Mouse (Mus musculus): ENCODE data around the gene Fat3. TPM values are rescaled to one million over a fixed set of nuclear protein-coding genes. Genes with fewer than 3 reads are reported as not detected.

The Fat3 gene
- polyA plus RNA-seq, 1 experiment = 0.51 TPM

DNA sequence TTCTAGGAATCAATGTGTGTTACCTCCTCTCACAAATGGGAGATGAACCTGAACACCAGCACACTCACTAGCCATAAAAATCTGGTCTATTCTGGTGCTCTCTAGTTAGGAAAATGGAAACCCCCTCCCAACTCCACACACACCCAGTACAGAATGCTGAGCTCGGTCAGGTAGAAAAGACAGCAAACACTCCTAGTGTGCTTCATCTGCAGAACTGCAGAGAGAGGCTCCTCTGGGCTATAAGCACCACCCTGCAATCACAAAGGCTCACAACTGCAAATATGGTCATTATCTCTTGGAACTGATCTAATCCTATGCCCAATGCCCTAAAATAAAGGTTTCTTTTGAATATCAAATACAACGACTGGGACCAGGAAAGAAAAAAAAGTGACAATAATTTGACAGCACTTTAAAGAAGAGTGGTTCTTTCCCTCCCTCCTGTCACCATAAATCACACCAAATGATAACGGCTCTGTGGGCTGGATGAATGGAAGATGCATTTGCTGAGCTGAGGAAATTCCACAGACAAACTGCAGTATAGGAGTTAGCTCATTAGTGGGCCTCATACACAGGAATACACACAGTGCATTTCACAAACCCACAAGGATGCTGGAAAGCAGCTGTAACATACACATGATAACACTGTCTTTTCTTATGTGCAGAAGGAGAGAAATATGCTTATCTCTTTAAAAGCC lies 170.6 kb downstream of the Fat3 start:
- no peak for DNase-seq

DNA sequence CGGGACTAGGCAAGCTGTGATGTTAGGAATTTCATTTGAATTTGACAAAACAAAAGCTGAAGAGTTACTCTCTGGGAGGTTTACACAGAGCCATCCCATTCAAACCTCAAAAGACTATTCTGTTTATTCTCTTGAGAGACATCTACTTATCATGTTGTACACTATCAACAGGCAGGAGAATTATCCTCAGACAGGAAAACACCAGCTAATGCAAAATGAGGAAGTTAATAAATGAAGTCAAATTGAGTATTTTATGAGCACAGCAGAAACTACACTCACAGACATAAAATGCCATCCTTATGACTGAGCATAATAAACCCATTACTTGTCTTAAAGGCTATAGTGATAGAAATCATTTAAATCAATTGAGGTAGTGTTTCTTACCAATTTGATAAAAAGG lies 182.1 kb downstream of the Fat3 start:
- Histone ChIP-seq H3K4me1 (replicated peaks; ENCODE audit: control insufficient read depth, insufficient read depth, low read length) (no peaks in the 10 kb centered on the region), H3K27ac (ENCODE audit: control insufficient read depth, insufficient read depth, low read length) (no peak overlapping the region), H3K27me3 (ENCODE audit: control insufficient read depth, insufficient read depth, low read length) (no peaks in the 10 kb centered on the region), H3K36me3 (ENCODE audit: control insufficient read depth, insufficient read depth, low read length) (no peaks in the 10 kb centered on the region), H3K4me3 (ENCODE audit: control insufficient read depth, insufficient read depth, low read length) (no peak overlapping the region)
- no peak for DNase-seq
- no peak for TF ChIP-seq CTCF (IDR thresholded peaks at IDR 0.05; ENCODE audit: borderline replicate concordance, control insufficient read depth, extremely low read depth, insufficient read depth, low read length, poor library complexity)
- no peak for TF ChIP-seq POLR2A (IDR thresholded peaks at IDR 0.05; ENCODE audit: control insufficient read depth, extremely low read depth, insufficient read depth, low read length, poor library complexity)
- WGBS = 79% methylated on average over 1 of the region's 1 CpGs

More for the DNA sequence above, 170.6 kb downstream of the Fat3 start:
- Histone ChIP-seq H3K4me3 (ENCODE audit: control insufficient read depth, insufficient read depth, low read length) (no peak overlapping the region), H3K4me1 (replicated peaks; ENCODE audit: control insufficient read depth, insufficient read depth, low read length) (no peaks in the 10 kb centered on the region), H3K27ac (ENCODE audit: control insufficient read depth, insufficient read depth, low read length) (no peak overlapping the region), H3K27me3 (ENCODE audit: control insufficient read depth, insufficient read depth, low read length) (no peaks in the 10 kb centered on the region), H3K36me3 (ENCODE audit: control insufficient read depth, insufficient read depth, low read length) (no peaks in the 10 kb centered on the region)
- TF ChIP-seq POLR2A (IDR thresholded peaks at IDR 0.05; ENCODE audit: control insufficient read depth, extremely low read depth, insufficient read depth, low read length, poor library complexity) (no peak), CTCF (IDR thresholded peaks at IDR 0.05; ENCODE audit: borderline replicate concordance, control insufficient read depth, extremely low read depth, insufficient read depth, low read length, poor library complexity) (no peak)
- WGBS = 69% methylated on average over 3 of the region's 3 CpGs

DNA sequence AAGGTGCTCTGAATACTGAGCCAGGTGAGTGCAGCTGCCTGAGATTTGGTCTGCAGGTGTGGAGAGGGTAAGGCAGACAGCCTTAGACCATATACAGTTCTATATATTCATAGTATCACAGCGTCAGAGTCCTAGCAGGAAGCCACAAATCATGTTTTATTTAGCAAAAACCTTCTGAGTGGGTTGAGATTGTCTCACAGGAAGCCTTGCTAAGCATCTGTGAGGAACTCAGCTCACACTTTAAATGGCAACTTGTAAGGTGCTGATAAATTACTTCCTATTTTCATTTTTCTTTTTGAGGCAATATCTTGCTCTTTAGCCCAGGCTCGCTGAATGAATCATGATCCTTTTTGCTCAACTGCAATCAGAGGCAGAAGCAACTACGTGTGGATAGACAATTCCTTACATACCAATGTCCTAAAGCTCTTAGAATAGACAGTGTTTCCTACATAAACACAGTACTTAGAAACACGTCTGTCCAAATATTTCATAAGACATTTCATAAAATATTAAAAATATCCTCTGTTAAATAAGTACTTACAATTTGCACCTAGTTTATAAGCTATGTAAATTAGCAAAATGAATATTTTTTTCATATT lies 188.4 kb downstream of the Fat3 start:
- TF ChIP-seq POLR2A (IDR thresholded peaks at IDR 0.05; ENCODE audit: control insufficient read depth, extremely low read depth, insufficient read depth, low read length, poor library complexity) (no peak), CTCF (IDR thresholded peaks at IDR 0.05; ENCODE audit: borderline replicate concordance, control insufficient read depth, extremely low read depth, insufficient read depth, low read length, poor library complexity) (no peak)
- DNase-seq = no peak
- Histone ChIP-seq H3K27ac (ENCODE audit: control insufficient read depth, insufficient read depth, low read length) (no peak overlapping the region), H3K4me3 (ENCODE audit: control insufficient read depth, insufficient read depth, low read length) (no peak overlapping the region), H3K36me3 (ENCODE audit: control insufficient read depth, insufficient read depth, low read length) (no peaks in the 10 kb centered on the region), H3K27me3 (ENCODE audit: control insufficient read depth, insufficient read depth, low read length) (no peaks in the 10 kb centered on the region), H3K4me1 (replicated peaks; ENCODE audit: control insufficient read depth, insufficient read depth, low read length) (no peaks in the 10 kb centered on the region)
- WGBS = 15% methylated on average over 4 of the region's 4 CpGs

DNA sequence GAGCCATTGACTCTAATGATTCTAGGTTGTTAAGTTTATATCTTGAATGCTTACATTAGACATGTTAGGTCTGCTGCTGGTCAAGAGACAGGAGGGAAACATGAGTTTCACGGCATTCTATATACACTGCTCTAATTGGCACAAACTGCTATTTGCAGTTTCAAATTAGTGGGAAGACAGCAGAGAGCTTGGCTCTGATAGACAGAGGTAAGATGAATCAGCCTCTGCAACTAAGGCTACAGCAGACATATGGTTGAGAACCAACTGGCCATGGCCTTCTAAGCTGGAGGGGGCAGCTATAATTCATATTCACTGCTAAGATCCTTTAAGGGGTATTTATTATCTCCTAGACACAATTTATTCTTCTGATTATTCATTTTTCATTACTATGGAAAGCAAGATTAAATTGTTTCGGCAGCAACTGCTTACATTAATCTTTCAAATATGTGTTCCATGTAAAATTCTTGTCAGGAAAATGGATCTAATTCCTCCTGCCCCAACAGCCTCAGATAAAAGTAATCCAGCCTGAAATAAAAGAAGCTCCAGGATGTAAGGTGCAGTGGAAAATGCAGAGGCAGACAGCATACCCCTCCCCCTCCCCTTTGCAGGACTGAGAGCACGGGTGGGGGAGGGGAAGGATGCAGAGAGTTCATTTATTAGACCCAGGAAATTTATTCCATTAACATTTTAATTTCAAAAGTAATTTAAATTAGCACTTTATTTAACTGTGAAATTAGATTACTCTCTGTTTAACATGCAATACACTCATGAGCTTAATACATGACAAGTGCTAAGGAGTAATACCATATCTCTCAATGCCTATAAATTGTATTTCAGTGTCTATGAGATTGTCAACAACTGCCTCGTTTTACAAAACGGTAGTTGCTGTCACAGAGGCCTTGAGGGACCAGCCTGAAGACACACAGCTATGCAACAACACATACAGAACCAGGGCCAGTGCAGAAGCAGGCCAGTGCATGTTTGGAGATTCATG lies 189.9 kb downstream of the Fat3 start:
- H3K4me1 ChIP-seq (replicated peaks; ENCODE audit: control insufficient read depth, insufficient read depth, low read length) = no peaks in the 10 kb centered on the region
- TF ChIP-seq POLR2A (IDR thresholded peaks at IDR 0.05; ENCODE audit: control insufficient read depth, extremely low read depth, insufficient read depth, low read length, poor library complexity) (no peak), CTCF (IDR thresholded peaks at IDR 0.05; ENCODE audit: borderline replicate concordance, control insufficient read depth, extremely low read depth, insufficient read depth, low read length, poor library complexity) (no peak)
- H3K27ac ChIP-seq (ENCODE audit: control insufficient read depth, insufficient read depth, low read length) = no peak overlapping the region
- H3K36me3 ChIP-seq (ENCODE audit: control insufficient read depth, insufficient read depth, low read length) = no peaks in the 10 kb centered on the region
- no peaks in the 10 kb centered on the region for H3K27me3 ChIP-seq (ENCODE audit: control insufficient read depth, insufficient read depth, low read length)
- no peak for DNase-seq
- WGBS = 72% methylated on average over 5 of the region's 5 CpGs
- no peak overlapping the region for H3K4me3 ChIP-seq (ENCODE audit: control insufficient read depth, insufficient read depth, low read length)

DNA sequence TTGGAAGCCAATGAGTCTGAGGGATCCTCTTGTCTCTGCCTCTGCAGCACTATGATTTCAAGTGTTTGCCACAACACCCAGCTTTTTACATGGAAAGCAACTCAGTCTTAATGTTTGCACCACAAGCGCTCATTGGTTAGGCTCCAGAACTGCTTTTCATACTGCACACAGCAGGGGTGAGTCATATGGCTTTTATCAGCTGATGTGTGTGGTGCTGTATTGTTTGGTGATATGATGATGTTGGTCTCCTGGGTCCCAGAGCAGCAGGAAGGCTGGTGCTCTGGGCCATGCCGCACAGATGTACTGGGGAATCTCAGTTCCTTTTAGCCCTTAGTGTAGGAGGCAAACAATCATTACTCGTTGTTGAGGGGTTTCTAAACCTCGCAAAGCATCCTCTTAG lies 190.8 kb downstream of the Fat3 start:
- H3K36me3 ChIP-seq (ENCODE audit: control insufficient read depth, insufficient read depth, low read length) = no peaks in the 10 kb centered on the region
- H3K27me3 ChIP-seq (ENCODE audit: control insufficient read depth, insufficient read depth, low read length) = no peaks in the 10 kb centered on the region
- H3K4me1 ChIP-seq (replicated peaks; ENCODE audit: control insufficient read depth, insufficient read depth, low read length) = no peaks in the 10 kb centered on the region
- no peak overlapping the region for H3K27ac ChIP-seq (ENCODE audit: control insufficient read depth, insufficient read depth, low read length)
- WGBS = 77% methylated on average over 4 of the region's 4 CpGs
- TF ChIP-seq POLR2A (IDR thresholded peaks at IDR 0.05; ENCODE audit: control insufficient read depth, extremely low read depth, insufficient read depth, low read length, poor library complexity) = no peak
- no peak for TF ChIP-seq CTCF (IDR thresholded peaks at IDR 0.05; ENCODE audit: borderline replicate concordance, control insufficient read depth, extremely low read depth, insufficient read depth, low read length, poor library complexity)
- no peak overlapping the region for H3K4me3 ChIP-seq (ENCODE audit: control insufficient read depth, insufficient read depth, low read length)
- no peak for DNase-seq

- H3K27me3 ChIP-seq (ENCODE audit: control insufficient read depth, insufficient read depth, low read length) = no peaks in the 10 kb centered on the region
- WGBS = 94% methylated on average over 1 of the region's 1 CpGs
- no peaks in the 10 kb centered on the region for H3K4me1 ChIP-seq (replicated peaks; ENCODE audit: control insufficient read depth, insufficient read depth, low read length)
- H3K27ac ChIP-seq (ENCODE audit: control insufficient read depth, insufficient read depth, low read length) = no peak overlapping the region
- TF ChIP-seq POLR2A (IDR thresholded peaks at IDR 0.05; ENCODE audit: control insufficient read depth, extremely low read depth, insufficient read depth, low read length, poor library complexity) = no peak
- TF ChIP-seq CTCF (IDR thresholded peaks at IDR 0.05; ENCODE audit: borderline replicate concordance, control insufficient read depth, extremely low read depth, insufficient read depth, low read length, poor library complexity) = no peak
- no peaks in the 10 kb centered on the region for H3K36me3 ChIP-seq (ENCODE audit: control insufficient read depth, insufficient read depth, low read length)
- no peak for DNase-seq
- H3K4me3 ChIP-seq (ENCODE audit: control insufficient read depth, insufficient read depth, low read length) = no peak overlapping the region
These were observed 193.3 kb downstream of the Fat3 start for GRCm38 (mm10) chr9:16307789-16308188.

Data from thymus, adult 2 months (tissue).